Mouse (Mus musculus) heart, embryonic 13.5 days (tissue): ENCODE measurements around the gene Ccnt1. TPM values are rescaled to one million over a fixed set of nuclear protein-coding genes. Genes with fewer than 3 reads are reported as not detected.

Source experiments
- ATAC-seq: fragments of 200-750 bp; cut with Nextera tagmentation; 2 replicates; pipeline ENCODE4 v1.8.0; 2017; ENCODE audit warnings: moderate TSS enrichment; ENCODE audit not compliant: insufficient number of reproducible peaks, low FRiP score, low TSS enrichment; ENCODE audit errors: extremely low read depth
- H3K27ac ChIP-seq: fragments of 300-500 bp; sonication (generic); replicated peaks from 2 replicates; pipeline ENCODE4 v1.5.1; 2015; ENCODE audit warnings: moderate library complexity, mild to moderate bottlenecking, inconsistent platforms
- H3K27me3 ChIP-seq: fragments of 300-500 bp; sonication (generic); replicated peaks from 2 replicates; pipeline ENCODE4 v1.6.1; 2015; ENCODE audit warnings: mild to moderate bottlenecking, inconsistent platforms
- H3K36me3 ChIP-seq: fragments of 300-500 bp; sonication (generic); 2 replicates; pipeline ENCODE4 v1.6.1; 2015; ENCODE audit warnings: mild to moderate bottlenecking, inconsistent platforms
- H3K4me1 ChIP-seq: fragments of 300-500 bp; sonication (generic); 2 replicates; pipeline ENCODE4 v1.6.1; 2015; ENCODE audit warnings: inconsistent platforms
- H3K4me2 ChIP-seq: fragments of 300-500 bp; sonication (generic); 2 replicates; pipeline ENCODE4 v1.6.1; 2015; ENCODE audit warnings: inconsistent platforms, mild to moderate bottlenecking, moderate library complexity
- H3K4me3 ChIP-seq: fragments of 300-500 bp; sonication (generic); 2 replicates; pipeline ENCODE4 v1.5.1; 2015; ENCODE audit warnings: moderate library complexity, mild to moderate bottlenecking, inconsistent platforms
- H3K9ac ChIP-seq: fragments of 300-500 bp; sonication (generic); 2 replicates; pipeline ENCODE4 v1.6.1; 2015; ENCODE audit warnings: inconsistent platforms, mild to moderate bottlenecking, moderate library complexity
- H3K9me3 ChIP-seq: fragments of 300-500 bp; sonication (generic); 2 replicates; pipeline ENCODE4 v1.6.1; 2016; ENCODE audit warnings: inconsistent platforms
- WGBS: fragments of 180-500 bp; shearing (Covaris S2); methylation state at CpG from one replicate; pipeline ENCODE4 v1.1.7; 2015; ENCODE audit warnings: mixed read lengths; 5-methylcytosine and 5-hydroxymethylcytosine counted together
- polyA plus RNA-seq: library from polyadenylated mRNA; unstranded; fragments of >200 nt; fragmentation: Nextera tagmentation; extraction: Ambion mirVana; gene quantifications from 2 replicates; pipeline ENCODE4 v1.2.1, GENCODE M21; 2015

The Ccnt1 gene
- polyA plus RNA-seq, 1 experiment from 2014 or later, result 35.8 TPM

- peak overlapping the region; percentile 87 for H3K4me2 ChIP-seq
- H3K9ac ChIP-seq, result peak overlapping the region; percentile 96
- H3K27ac ChIP-seq, result peak overlapping the region; percentile 99
- H3K36me3 ChIP-seq, result peaks cover 20% of the 10 kb centered on the region
- no peak for ATAC-seq
- H3K4me1 ChIP-seq, result peaks cover 58% of the 10 kb centered on the region
- H3K27me3 ChIP-seq, result no peaks in the 10 kb centered on the region
- under 1% methylated on average over 10 of the region's 10 CpGs for WGBS
- H3K4me3 ChIP-seq, result peak overlapping the region; percentile 94
- H3K9me3 ChIP-seq, result no peaks in the 10 kb centered on the region
Measured at GRCm38 (mm10) chr15:98608058-98608783, 37.5 kb upstream of the Ccnt1 start.

- Histone ChIP-seq H3K9me3 (no peaks in the 10 kb centered on the region), H3K27me3 (no peaks in the 10 kb centered on the region), H3K27ac (peak overlapping the region; percentile 99), H3K4me1 (peaks cover 65% of the 10 kb centered on the region), H3K36me3 (peaks cover 26% of the 10 kb centered on the region), H3K9ac (peak overlapping the region; percentile 96), H3K4me2 (peak overlapping the region; percentile 87), H3K4me3 (peak overlapping the region; percentile 94)
- WGBS, result under 1% methylated on average over 4 of the region's 4 CpGs
- ATAC-seq, result peak; percentile 71
Measured at GRCm38 (mm10) chr15:98607557-98607956, 36.8 kb upstream of the Ccnt1 start.

GRCm38 (mm10) chr15:98606739-98607138, 36.0 kb upstream of the Ccnt1 start:
- ATAC-seq, result no peak
- Histone ChIP-seq H3K4me2 (peak overlapping the region; percentile 87), H3K27me3 (no peaks in the 10 kb centered on the region), H3K27ac (peak overlapping the region; percentile 99), H3K9ac (peak overlapping the region; percentile 96), H3K4me3 (peak overlapping the region; percentile 94), H3K4me1 (peaks cover 73% of the 10 kb centered on the region), H3K36me3 (peaks cover 27% of the 10 kb centered on the region), H3K9me3 (no peaks in the 10 kb centered on the region)
- 24% methylated on average over 9 of the region's 9 CpGs for WGBS

GRCm38 (mm10) chr15:98606051-98606536, 35.4 kb upstream of the Ccnt1 start:
- peak overlapping the region; percentile 99 for H3K27ac ChIP-seq
- peak overlapping the region; percentile 94 for H3K4me3 ChIP-seq
- H3K9me3 ChIP-seq, result no peaks in the 10 kb centered on the region
- ATAC-seq, result no peak
- H3K36me3 ChIP-seq, result peaks cover 34% of the 10 kb centered on the region
- 14% methylated on average over 12 of the region's 12 CpGs for WGBS
- no peaks in the 10 kb centered on the region for H3K27me3 ChIP-seq
- H3K4me2 ChIP-seq, result peak overlapping the region; percentile 87
- peaks cover 79% of the 10 kb centered on the region for H3K4me1 ChIP-seq
- H3K9ac ChIP-seq, result peak overlapping the region; percentile 96

GRCm38 (mm10) chr15:98604041-98604575, 33.4 kb upstream of the Ccnt1 start:
- 79% methylated on average over 24 of the region's 24 CpGs for WGBS
- H3K4me1 ChIP-seq, result peaks cover 89% of the 10 kb centered on the region
- peaks cover 54% of the 10 kb centered on the region for H3K36me3 ChIP-seq
- peak overlapping the region; percentile 94 for H3K4me3 ChIP-seq
- ATAC-seq, result no peak
- no peaks in the 10 kb centered on the region for H3K9me3 ChIP-seq
- peak overlapping the region; percentile 82 for H3K9ac ChIP-seq
- peak overlapping the region; percentile 87 for H3K4me2 ChIP-seq
- H3K27me3 ChIP-seq, result no peaks in the 10 kb centered on the region
- H3K27ac ChIP-seq, result peak overlapping the region; percentile 99

- ATAC-seq, result 0 out of 2 replicates have a peak, but pooled peaks have one; percentile 1
- Histone ChIP-seq H3K4me2 (peak overlapping the region; percentile 87), H3K4me1 (peaks cover 86% of the 10 kb centered on the region), H3K27me3 (no peaks in the 10 kb centered on the region), H3K27ac (peak overlapping the region; percentile 99), H3K36me3 (peaks cover 65% of the 10 kb centered on the region), H3K9ac (peak overlapping the region; percentile 82), H3K9me3 (no peaks in the 10 kb centered on the region), H3K4me3 (peak overlapping the region; percentile 54)
- 11% methylated on average over 4 of the region's 4 CpGs for WGBS
Measured at GRCm38 (mm10) chr15:98602921-98603458, 32.3 kb upstream of the Ccnt1 start.

GRCm38 (mm10) chr15:98602191-98602881, 31.6 kb upstream of the Ccnt1 start:
- Histone ChIP-seq H3K27ac (peak overlapping the region; percentile 99), H3K36me3 (peaks cover 71% of the 10 kb centered on the region)
- peak; percentile 38; the same call in 1 of the 2 replicates for ATAC-seq

GRCm38 (mm10) chr15:98601832-98602190, 31.1 kb upstream of the Ccnt1 start:
- Histone ChIP-seq H3K27ac (peak overlapping the region; percentile 99), H3K9me3 (no peaks in the 10 kb centered on the region), H3K4me3 (peak overlapping the region; percentile 54), H3K27me3 (no peaks in the 10 kb centered on the region), H3K36me3 (peaks cover 76% of the 10 kb centered on the region), H3K9ac (peak overlapping the region; percentile 82), H3K4me2 (peak overlapping the region; percentile 87), H3K4me1 (peaks cover 74% of the 10 kb centered on the region)
- 20% methylated on average over 7 of the region's 7 CpGs for whole genome bisulfite sequencing
- ATAC-seq, result peak; percentile 6; the same call in 1 of the 2 replicates

More at GRCm38 (mm10) chr15:98602191-98602881, 31.6 kb upstream of the Ccnt1 start:
- Histone ChIP-seq H3K27me3 (no peaks in the 10 kb centered on the region), H3K4me2 (peak overlapping the region; percentile 87), H3K4me1 (peaks cover 79% of the 10 kb centered on the region), H3K4me3 (peak overlapping the region; percentile 54), H3K9me3 (no peaks in the 10 kb centered on the region), H3K9ac (peak overlapping the region; percentile 82)
- 10% methylated on average over 13 of the region's 13 CpGs for WGBS

- Histone ChIP-seq H3K27ac (no peak overlapping the region), H3K4me2 (no peak overlapping the region), H3K4me1 (peaks cover 58% of the 10 kb centered on the region), H3K27me3 (no peaks in the 10 kb centered on the region), H3K4me3 (no peak overlapping the region), H3K36me3 (peaks cover 92% of the 10 kb centered on the region), H3K9ac (peak overlapping the region; percentile 82), H3K9me3 (no peaks in the 10 kb centered on the region)
- no peak for ATAC-seq
- 67% methylated on average over 12 of the region's 12 CpGs for WGBS
Measured at GRCm38 (mm10) chr15:98600036-98600709, 29.4 kb upstream of the Ccnt1 start.

GRCm38 (mm10) chr15:98596609-98597008, 25.9 kb upstream of the Ccnt1 start:
- no peak for ATAC-seq
- WGBS, result 91% methylated on average over 14 of the region's 14 CpGs
- Histone ChIP-seq H3K4me1 (peaks cover 22% of the 10 kb centered on the region), H3K36me3 (peaks cover 100% of the 10 kb centered on the region), H3K4me3 (no peak overlapping the region), H3K27me3 (no peaks in the 10 kb centered on the region), H3K27ac (no peak overlapping the region), H3K9me3 (no peaks in the 10 kb centered on the region), H3K9ac (0 out of 2 replicates have a peak overlapping the region, but pooled peaks have one; percentile 5), H3K4me2 (no peak overlapping the region)
